Mouse (Mus musculus): ENCODE measurements around the gene Abhd14b. TPM values are rescaled to one million over a fixed set of nuclear protein-coding genes. Genes with fewer than 3 reads are reported as not detected.

The Abhd14b gene
- polyA plus RNA-seq, 1 experiment from 2014 or later, result 6.8 TPM

GRCm38 (mm10) chr9:106460401-106461025 is 13.3 kb downstream of the Abhd14b start:
- DNase-seq (no peak), ATAC-seq (ENCODE audit: low FRiP score, low TSS enrichment) (no peak)
- Histone ChIP-seq H3K4me2 (ENCODE audit: low read length) (no peak overlapping the region), H3K27me3 (ENCODE audit: control insufficient read depth, insufficient read depth, low read length) (no peaks in the 10 kb centered on the region), H3K9me3 (ENCODE audit: control insufficient read depth, low read length) (no peaks in the 10 kb centered on the region), H3K27ac (replicated peaks; ENCODE audit: low read depth, low read length) (no peak overlapping the region), H3K4me1 (ENCODE audit: control insufficient read depth, insufficient read depth, low read length) (peaks cover 49% of the 10 kb centered on the region), H3K4me3 (replicated peaks; ENCODE audit: low read depth, low read length) (no peak overlapping the region), H3K9ac (replicated peaks; ENCODE audit: low read length) (no peak overlapping the region), H3K36me3 (ENCODE audit: control insufficient read depth, insufficient read depth, low read length) (peaks cover 53% of the 10 kb centered on the region)
- WGBS, result 77% methylated on average over 18 of the region's 18 CpGs

DNA sequence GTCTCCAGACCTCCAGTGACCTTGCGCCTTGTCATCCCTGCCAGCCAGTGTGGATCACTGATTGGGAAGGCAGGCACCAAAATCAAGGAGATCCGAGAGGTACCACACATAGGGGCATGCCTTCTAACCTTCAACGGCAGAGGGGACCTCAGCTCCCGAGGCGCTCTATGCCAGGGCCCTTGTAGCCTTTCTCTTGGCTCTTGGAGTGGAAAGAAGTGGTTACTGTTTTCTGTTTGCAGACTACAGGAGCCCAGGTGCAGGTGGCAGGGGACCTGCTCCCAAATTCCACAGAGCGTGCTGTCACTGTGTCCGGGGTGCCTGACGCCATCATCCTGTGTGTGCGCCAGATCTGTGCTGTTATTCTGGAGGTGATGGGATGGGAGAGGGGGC is 13.8 kb downstream of the Abhd14b start:
- no peak overlapping the region for H3K27ac ChIP-seq (replicated peaks; ENCODE audit: low read depth, low read length)
- no peak overlapping the region for H3K9ac ChIP-seq (replicated peaks; ENCODE audit: low read length)
- peaks cover 49% of the 10 kb centered on the region for H3K4me1 ChIP-seq (ENCODE audit: control insufficient read depth, insufficient read depth, low read length)
- no peak for ATAC-seq (ENCODE audit: low FRiP score, low TSS enrichment)
- WGBS, result 96% methylated on average over 9 of the region's 9 CpGs
- no peaks in the 10 kb centered on the region for H3K27me3 ChIP-seq (ENCODE audit: control insufficient read depth, insufficient read depth, low read length)
- no peaks in the 10 kb centered on the region for H3K9me3 ChIP-seq (ENCODE audit: control insufficient read depth, low read length)
- peaks cover 53% of the 10 kb centered on the region for H3K36me3 ChIP-seq (ENCODE audit: control insufficient read depth, insufficient read depth, low read length)
- DNase-seq, result no peak
- no peak overlapping the region for H3K4me2 ChIP-seq (ENCODE audit: low read length)
- no peak overlapping the region for H3K4me3 ChIP-seq (replicated peaks; ENCODE audit: low read depth, low read length)

- Histone ChIP-seq H3K36me3 (ENCODE audit: control insufficient read depth, insufficient read depth, low read length) (peaks cover 53% of the 10 kb centered on the region), H3K4me3 (replicated peaks; ENCODE audit: low read depth, low read length) (no peak overlapping the region), H3K9ac (replicated peaks; ENCODE audit: low read length) (no peak overlapping the region), H3K27ac (replicated peaks; ENCODE audit: low read depth, low read length) (no peak overlapping the region), H3K4me1 (ENCODE audit: control insufficient read depth, insufficient read depth, low read length) (peaks cover 42% of the 10 kb centered on the region), H3K9me3 (ENCODE audit: control insufficient read depth, low read length) (no peaks in the 10 kb centered on the region), H3K27me3 (ENCODE audit: control insufficient read depth, insufficient read depth, low read length) (no peaks in the 10 kb centered on the region), H3K4me2 (ENCODE audit: low read length) (no peak overlapping the region)
- WGBS, result 83% methylated on average over 16 of the region's 16 CpGs
- ATAC-seq (ENCODE audit: low FRiP score, low TSS enrichment), result no peak
- no peak for DNase-seq
Measured at GRCm38 (mm10) chr9:106461641-106462429, 14.6 kb downstream of the Abhd14b start.

DNA sequence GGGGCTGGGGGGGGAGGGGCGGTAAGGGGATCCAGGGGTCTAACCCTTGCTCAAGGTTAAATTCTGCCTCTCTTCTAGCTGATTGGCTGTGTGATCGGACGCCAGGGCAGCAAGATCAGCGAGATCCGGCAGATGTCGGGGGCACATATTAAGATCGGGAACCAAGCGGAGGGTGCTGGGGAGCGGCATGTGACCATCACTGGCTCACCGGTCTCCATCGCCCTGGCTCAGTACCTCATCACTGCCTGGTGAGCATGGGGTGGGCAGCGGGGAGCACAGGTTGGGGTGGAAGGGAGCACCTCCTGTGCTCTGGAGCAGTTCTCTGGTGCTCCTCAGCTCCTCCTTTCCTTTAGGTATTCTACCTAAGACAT is 15.2 kb downstream of the Abhd14b start:
- peaks cover 36% of the 10 kb centered on the region for H3K4me1 ChIP-seq (ENCODE audit: control insufficient read depth, insufficient read depth, low read length)
- H3K4me2 ChIP-seq (ENCODE audit: low read length), result no peak overlapping the region
- no peak overlapping the region for H3K27ac ChIP-seq (replicated peaks; ENCODE audit: low read depth, low read length)
- no peak overlapping the region for H3K4me3 ChIP-seq (replicated peaks; ENCODE audit: low read depth, low read length)
- no peak overlapping the region for H3K9ac ChIP-seq (replicated peaks; ENCODE audit: low read length)
- peaks cover 53% of the 10 kb centered on the region for H3K36me3 ChIP-seq (ENCODE audit: control insufficient read depth, insufficient read depth, low read length)
- no peaks in the 10 kb centered on the region for H3K9me3 ChIP-seq (ENCODE audit: control insufficient read depth, low read length)
- 90% methylated on average over 12 of the region's 12 CpGs for WGBS
- ATAC-seq (ENCODE audit: low FRiP score, low TSS enrichment) (no peak), DNase-seq (no peak)
- no peaks in the 10 kb centered on the region for H3K27me3 ChIP-seq (ENCODE audit: control insufficient read depth, insufficient read depth, low read length)

DNA sequence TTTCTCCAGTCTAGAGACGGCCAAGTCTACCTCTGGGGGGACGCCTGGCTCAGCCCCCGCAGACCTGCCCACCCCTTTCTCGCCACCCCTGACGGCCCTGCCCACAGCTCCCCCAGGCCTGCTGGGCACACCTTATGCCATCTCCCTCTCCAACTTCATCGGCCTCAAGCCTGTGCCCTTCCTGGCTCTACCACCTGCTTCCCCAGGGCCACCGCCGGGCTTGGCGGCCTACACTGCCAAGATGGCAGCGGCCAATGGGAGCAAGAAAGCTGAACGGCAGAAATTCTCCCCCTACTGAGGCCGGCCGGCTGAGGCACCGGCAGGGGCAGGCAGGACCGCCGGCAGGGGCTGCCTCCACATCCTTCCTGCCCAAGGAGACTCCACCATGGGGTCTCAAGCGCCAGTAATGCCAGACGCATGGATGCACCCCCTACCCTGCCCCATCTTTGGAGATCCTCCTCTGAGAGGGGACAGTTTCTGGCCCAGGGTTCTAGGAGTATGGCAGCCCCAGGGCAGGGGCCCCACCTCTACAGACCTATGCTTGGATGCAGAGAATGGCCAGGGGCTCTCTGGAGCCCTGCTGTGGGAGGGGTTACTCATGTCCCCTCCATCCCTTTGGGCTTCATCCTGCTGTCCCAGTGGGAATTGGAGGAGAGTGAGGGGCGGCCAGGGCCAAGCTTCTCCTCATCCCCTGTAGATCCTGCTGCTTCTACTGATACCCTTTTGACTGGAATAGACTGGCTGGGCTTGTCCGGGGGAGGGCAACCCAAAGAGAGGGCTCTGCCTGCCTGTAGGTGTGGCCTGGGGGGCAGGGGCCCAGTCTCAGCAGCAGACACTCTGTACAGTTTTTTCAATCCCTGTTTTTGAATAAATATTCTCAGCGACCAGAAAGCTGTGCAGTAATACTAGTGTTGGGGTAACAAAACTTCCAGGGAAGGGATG is 16.1 kb downstream of the Abhd14b start:
- H3K4me2 ChIP-seq (ENCODE audit: low read length), result no peak overlapping the region
- DNase-seq, result no peak
- peaks cover 26% of the 10 kb centered on the region for H3K4me1 ChIP-seq (ENCODE audit: control insufficient read depth, insufficient read depth, low read length)
- no peak overlapping the region; the same call in 1 of the 2 replicates for H3K27ac ChIP-seq (replicated peaks; ENCODE audit: low read depth, low read length)
- no peaks in the 10 kb centered on the region for H3K9me3 ChIP-seq (ENCODE audit: control insufficient read depth, low read length)
- H3K9ac ChIP-seq (replicated peaks; ENCODE audit: low read length), result no peak overlapping the region
- no peak for ATAC-seq (ENCODE audit: low FRiP score, low TSS enrichment)
- no peaks in the 10 kb centered on the region for H3K27me3 ChIP-seq (ENCODE audit: control insufficient read depth, insufficient read depth, low read length)
- peaks cover 52% of the 10 kb centered on the region for H3K36me3 ChIP-seq (ENCODE audit: control insufficient read depth, insufficient read depth, low read length)
- WGBS, result 81% methylated on average over 21 of the region's 21 CpGs
- no peak overlapping the region for H3K4me3 ChIP-seq (replicated peaks; ENCODE audit: low read depth, low read length)

- WGBS, result 2% methylated on average over 96 of the region's 99 CpGs
- H3K4me3 ChIP-seq (replicated peaks; ENCODE audit: low read depth, low read length), result peak overlapping the region; percentile 42
- H3K9me3 ChIP-seq (ENCODE audit: control insufficient read depth, low read length), result no peaks in the 10 kb centered on the region
- ATAC-seq (ENCODE audit: low FRiP score, low TSS enrichment), result peak; percentile 74
- no peaks in the 10 kb centered on the region for H3K27me3 ChIP-seq (ENCODE audit: control insufficient read depth, insufficient read depth, low read length)
- peak; percentile 93 for DNase-seq
- H3K36me3 ChIP-seq (ENCODE audit: control insufficient read depth, insufficient read depth, low read length), result peaks cover 44% of the 10 kb centered on the region
- H3K4me2 ChIP-seq (ENCODE audit: low read length), result peak overlapping the region; percentile 92
- peaks cover 22% of the 10 kb centered on the region for H3K4me1 ChIP-seq (ENCODE audit: control insufficient read depth, insufficient read depth, low read length)
- peak overlapping the region; percentile 85 for H3K9ac ChIP-seq (replicated peaks; ENCODE audit: low read length)
- peak overlapping the region; percentile 85 for H3K27ac ChIP-seq (replicated peaks; ENCODE audit: low read depth, low read length)
Measured at GRCm38 (mm10) chr9:106464751-106465541, 17.7 kb downstream of the Abhd14b start.

- 26% methylated on average over 26 of the region's 26 CpGs for WGBS
- H3K4me3 ChIP-seq (replicated peaks; ENCODE audit: low read depth, low read length), result peak within 1 kb of the TSS; percentile 42
- peaks cover 20% of the 10 kb centered on the region for H3K4me1 ChIP-seq (ENCODE audit: control insufficient read depth, insufficient read depth, low read length)
- ATAC-seq (ENCODE audit: low FRiP score, low TSS enrichment) (peak; percentile 49; the same call in 1 of the 2 replicates), DNase-seq (peak; percentile 62)
- H3K9ac ChIP-seq (replicated peaks; ENCODE audit: low read length), result peak within 1 kb of the TSS; percentile 85
- peak within 1 kb of the TSS; percentile 85 for H3K27ac ChIP-seq (replicated peaks; ENCODE audit: low read depth, low read length)
- peak within 1 kb of the TSS; percentile 92 for H3K4me2 ChIP-seq (ENCODE audit: low read length)
- H3K36me3 ChIP-seq (ENCODE audit: control insufficient read depth, insufficient read depth, low read length), result peaks cover 37% of the 10 kb centered on the region
- H3K9me3 ChIP-seq (ENCODE audit: control insufficient read depth, low read length), result no peaks in the 10 kb centered on the region
- no peaks in the 10 kb centered on the region for H3K27me3 ChIP-seq (ENCODE audit: control insufficient read depth, insufficient read depth, low read length)
Measured at GRCm38 (mm10) chr9:106465571-106466200, 18.4 kb downstream of the Abhd14b start, which contains the start of gene Gpr62. Gene Gpr62 (minus strand): TSS chr9:106465938.
